Mouse (Mus musculus) liver, adult 2 months (tissue): ENCODE results near the gene Sh2b1.

Experiments
- CTCF ChIP-seq: fragments of 200-500 bp; IDR thresholded peaks from 2 replicates; pipeline ENCODE4 v1.5.1; 2011; ENCODE audit warnings: low read depth, low read length, control low read depth
- POLR2A ChIP-seq: fragments of 200-500 bp; IDR thresholded peaks from 2 replicates; pipeline ENCODE4 v1.6.1; 2011; ENCODE audit warnings: low read length, control low read depth; ENCODE audit not compliant: insufficient read depth; ENCODE audit errors: extremely low read depth

DNA sequence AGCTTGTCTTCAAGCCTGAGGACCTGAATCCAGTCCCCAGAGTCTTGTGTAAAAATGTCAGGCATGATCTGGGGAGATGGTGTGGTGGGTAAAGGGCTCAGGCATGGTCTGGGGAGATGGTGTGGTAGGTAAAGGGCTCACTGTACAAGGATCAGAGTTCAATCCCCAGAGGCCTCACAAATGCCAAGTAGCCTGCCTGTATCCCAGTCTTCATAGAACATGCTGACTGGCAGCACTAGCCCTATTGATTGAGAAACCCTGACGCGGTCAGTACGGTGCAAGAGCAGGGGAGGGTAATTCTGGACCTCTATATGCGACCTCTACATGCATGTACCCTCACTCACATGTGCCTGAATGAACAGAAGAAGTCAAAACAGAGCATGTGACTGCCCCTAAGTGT lies 57.6 kb downstream of the Sh2b1 start:
- TF ChIP-seq POLR2A (no peak), CTCF (no peak)
